Mouse (Mus musculus) liver, embryonic 11.5 days (tissue): ENCODE measurements around the gene Ghr. TPM values are rescaled to one million over a fixed set of nuclear protein-coding genes. Genes with fewer than 3 reads are reported as not detected.
A peak's percentile ranks its signal among the peaks of the same experiment; 100 is the strongest.

ENCODE experiments used
- ATAC-seq: fragments of 200-750 bp; cut with Nextera tagmentation; replicated peaks from 2 replicates; pipeline ENCODE4 v1.8.0; 2017; ENCODE audit warnings: moderate number of reproducible peaks, mild to moderate bottlenecking, moderate TSS enrichment, moderate library complexity; ENCODE audit not compliant: low FRiP score
- DNase-seq: peaks from one replicate; pipeline ENCODE4 v3.0.0-alpha.2; 2017; ENCODE audit warnings: low spot score
- H3K27ac ChIP-seq: fragments of 300-500 bp; sonication (generic); 2 replicates; pipeline ENCODE4 v1.5.1; 2014; ENCODE audit warnings: mild to moderate bottlenecking, low read depth, low read length, control low read depth
- H3K27me3 ChIP-seq: fragments of 300-500 bp; sonication (generic); replicated peaks from 2 replicates; pipeline ENCODE4 v1.6.1; 2014; ENCODE audit warnings: low read length, mixed read lengths; ENCODE audit not compliant: control insufficient read depth, insufficient read depth
- H3K36me3 ChIP-seq: fragments of 300-500 bp; sonication (generic); 2 replicates; pipeline ENCODE4 v1.6.1; 2014; ENCODE audit warnings: mild to moderate bottlenecking, low read length, moderate library complexity, mixed read lengths; ENCODE audit not compliant: control insufficient read depth, insufficient read depth
- H3K4me1 ChIP-seq: fragments of 300-500 bp; sonication (generic); replicated peaks from 2 replicates; pipeline ENCODE4 v1.6.1; 2014; ENCODE audit warnings: low read length, mixed read lengths; ENCODE audit not compliant: control insufficient read depth, insufficient read depth
- H3K4me2 ChIP-seq: fragments of 300-500 bp; sonication (generic); 2 replicates; pipeline ENCODE4 v1.6.1; 2014; ENCODE audit warnings: mild to moderate bottlenecking, control low read depth, moderate library complexity
- H3K4me3 ChIP-seq: fragments of 300-500 bp; sonication (generic); 2 replicates; pipeline ENCODE4 v1.5.1; 2014; ENCODE audit warnings: low read depth, low read length, control low read depth
- H3K9ac ChIP-seq: fragments of 300-500 bp; sonication (generic); 2 replicates; pipeline ENCODE4 v1.6.1; 2014; ENCODE audit warnings: low read depth, low read length, control low read depth
- H3K9me3 ChIP-seq: fragments of 300-500 bp; sonication (generic); 2 replicates; pipeline ENCODE4 v1.6.1; 2016; ENCODE audit warnings: low read length, inconsistent platforms, mixed read lengths; ENCODE audit not compliant: control insufficient read depth
- WGBS: fragments of 180-500 bp; shearing (Covaris S2); extraction: QIAGEN DNeasy Blood & Tissue Kit; methylation state at CpG from one replicate; pipeline ENCODE4 v1.1.7; 2014; 5-methylcytosine and 5-hydroxymethylcytosine counted together
- polyA plus RNA-seq: library from polyadenylated mRNA; unstranded; fragments of >200 nt; fragmentation: Nextera tagmentation; extraction: Ambion mirVana; gene quantifications from 2 replicates; pipeline ENCODE4 v1.2.1, GENCODE M21; 2014

Ghr gene
- polyA plus RNA-seq, 1 experiment from 2014 or later = 38.2 TPM

- WGBS = 82% methylated on average over 1 of the region's 1 CpGs
- Histone ChIP-seq H3K36me3 (no peaks in the 10 kb centered on the region), H3K4me2 (no peak overlapping the region), H3K4me1 (no peaks in the 10 kb centered on the region), H3K27me3 (no peaks in the 10 kb centered on the region), H3K9me3 (no peaks in the 10 kb centered on the region), H3K27ac (no peak overlapping the region), H3K4me3 (no peak overlapping the region), H3K9ac (no peak overlapping the region)
- DNase-seq (no peak), ATAC-seq (no peak)
Observed at GRCm38 (mm10) chr15:3295986-3296385, 287.3 kb downstream of the Ghr start.

- 29% methylated on average over 1 of the region's 1 CpGs for WGBS
- Histone ChIP-seq H3K27me3 (no peaks in the 10 kb centered on the region), H3K9me3 (no peaks in the 10 kb centered on the region), H3K9ac (no peak overlapping the region), H3K36me3 (no peaks in the 10 kb centered on the region), H3K4me1 (no peaks in the 10 kb centered on the region), H3K4me2 (no peak overlapping the region), H3K4me3 (no peak overlapping the region), H3K27ac (no peak overlapping the region)
- DNase-seq = no peak
- ATAC-seq = no peak
Observed at GRCm38 (mm10) chr15:3293477-3293876, 289.8 kb downstream of the Ghr start.

GRCm38 (mm10) chr15:3290435-3290834 is 292.9 kb downstream of the Ghr start:
- Histone ChIP-seq H3K36me3 (no peaks in the 10 kb centered on the region), H3K9ac (no peak overlapping the region)
- 73% methylated on average over 3 of the region's 3 CpGs for WGBS

GRCm38 (mm10) chr15:3286032-3286431 is 297.3 kb downstream of the Ghr start:
- H3K4me2 ChIP-seq = no peak overlapping the region
- no peaks in the 10 kb centered on the region for H3K4me1 ChIP-seq
- H3K36me3 ChIP-seq = no peaks in the 10 kb centered on the region
- H3K9ac ChIP-seq = no peak overlapping the region
- H3K9me3 ChIP-seq = no peaks in the 10 kb centered on the region
- DNase-seq = no peak
- no peaks in the 10 kb centered on the region for H3K27me3 ChIP-seq
- H3K27ac ChIP-seq = no peak overlapping the region
- ATAC-seq = no peak
- H3K4me3 ChIP-seq = no peak overlapping the region

More at GRCm38 (mm10) chr15:3290435-3290834, 292.9 kb downstream of the Ghr start:
- DNase-seq (no peak), ATAC-seq (no peak)
- H3K27me3 ChIP-seq = no peaks in the 10 kb centered on the region
- H3K27ac ChIP-seq = no peak overlapping the region
- no peak overlapping the region for H3K4me3 ChIP-seq
- H3K9me3 ChIP-seq = no peaks in the 10 kb centered on the region
- no peak overlapping the region for H3K4me2 ChIP-seq
- H3K4me1 ChIP-seq = no peaks in the 10 kb centered on the region

GRCm38 (mm10) chr15:3281737-3282136 is 301.6 kb downstream of the Ghr start:
- Histone ChIP-seq H3K36me3 (0 out of 2 replicates have a peak, but pooled peaks cover 2% of the 10 kb centered on the region), H3K9me3 (no peaks in the 10 kb centered on the region), H3K4me3 (no peak overlapping the region), H3K27ac (no peak overlapping the region), H3K9ac (no peak overlapping the region), H3K4me2 (no peak overlapping the region), H3K27me3 (no peaks in the 10 kb centered on the region), H3K4me1 (no peaks in the 10 kb centered on the region)
- DNase-seq = no peak
- ATAC-seq = no peak
- 87% methylated on average over 1 of the region's 1 CpGs for WGBS

GRCm38 (mm10) chr15:3281216-3281615 is 302.1 kb downstream of the Ghr start:
- DNase-seq (no peak), ATAC-seq (no peak)
- no peaks in the 10 kb centered on the region for H3K4me1 ChIP-seq
- H3K27me3 ChIP-seq = no peaks in the 10 kb centered on the region
- H3K36me3 ChIP-seq = 0 out of 2 replicates have a peak, but pooled peaks cover 2% of the 10 kb centered on the region
- H3K4me3 ChIP-seq = no peak overlapping the region
- no peaks in the 10 kb centered on the region for H3K9me3 ChIP-seq
- no peak overlapping the region for H3K9ac ChIP-seq
- H3K27ac ChIP-seq = no peak overlapping the region
- no peak overlapping the region for H3K4me2 ChIP-seq

- Histone ChIP-seq H3K9ac (no peak overlapping the region), H3K4me1 (no peaks in the 10 kb centered on the region), H3K36me3 (peaks cover 2% of the 10 kb centered on the region; the same call in 1 of the 2 replicates), H3K9me3 (no peaks in the 10 kb centered on the region), H3K27ac (no peak overlapping the region), H3K4me3 (no peak overlapping the region), H3K27me3 (no peaks in the 10 kb centered on the region), H3K4me2 (no peak overlapping the region)
- DNase-seq (no peak), ATAC-seq (no peak)
- 82% methylated on average over 7 of the region's 7 CpGs for WGBS
Observed at GRCm38 (mm10) chr15:3279242-3279641, 304.1 kb downstream of the Ghr start.

- H3K4me1 ChIP-seq = no peaks in the 10 kb centered on the region
- ATAC-seq (no peak), DNase-seq (no peak)
- no peak overlapping the region for H3K9ac ChIP-seq
- no peaks in the 10 kb centered on the region for H3K9me3 ChIP-seq
- H3K4me2 ChIP-seq = no peak overlapping the region
- no peak overlapping the region for H3K4me3 ChIP-seq
- peaks cover 2% of the 10 kb centered on the region; the same call in 1 of the 2 replicates for H3K36me3 ChIP-seq
- no peaks in the 10 kb centered on the region for H3K27me3 ChIP-seq
- no peak overlapping the region for H3K27ac ChIP-seq
- WGBS = 82% methylated on average over 2 of the region's 2 CpGs
Observed at GRCm38 (mm10) chr15:3277391-3277790, 305.9 kb downstream of the Ghr start.

- H3K4me2 ChIP-seq = peak overlapping the region; percentile 56
- 68% methylated on average over 1 of the region's 1 CpGs for WGBS
- ATAC-seq = no peak
- DNase-seq = no peak
- H3K9me3 ChIP-seq = no peaks in the 10 kb centered on the region
- peaks cover 8% of the 10 kb centered on the region for H3K4me1 ChIP-seq
- H3K27me3 ChIP-seq = no peaks in the 10 kb centered on the region
- peak overlapping the region; percentile 34; the same call in 1 of the 2 replicates for H3K4me3 ChIP-seq
- H3K9ac ChIP-seq = no peak overlapping the region
- H3K27ac ChIP-seq = no peak overlapping the region
- no peaks in the 10 kb centered on the region; the same call in 1 of the 2 replicates for H3K36me3 ChIP-seq
Observed at GRCm38 (mm10) chr15:3273191-3273590, 310.1 kb downstream of the Ghr start.
